Mouse (Mus musculus): Measurements from ENCODE around the gene 1700018F24Rik. TPM values are rescaled to one million over a fixed set of nuclear protein-coding genes. Genes with fewer than 3 reads are reported as not detected.
"Not testable (repeated sequence)": the region's sequence is repeated elsewhere in the genome, so short reads cannot be mapped to it uniquely, and the experiment has no call there.

1700018F24Rik gene
- polyA plus RNA-seq, 1 experiment from 2014 or later, result not detected

- no peaks in the 10 kb centered on the region for H3K4me1 ChIP-seq
- 48% methylated on average over 4 of the region's 4 CpGs for WGBS
Measured at GRCm38 (mm10) chr5:145041628-145042027, 1.2 kb upstream of the 1700018F24Rik start.

DNA sequence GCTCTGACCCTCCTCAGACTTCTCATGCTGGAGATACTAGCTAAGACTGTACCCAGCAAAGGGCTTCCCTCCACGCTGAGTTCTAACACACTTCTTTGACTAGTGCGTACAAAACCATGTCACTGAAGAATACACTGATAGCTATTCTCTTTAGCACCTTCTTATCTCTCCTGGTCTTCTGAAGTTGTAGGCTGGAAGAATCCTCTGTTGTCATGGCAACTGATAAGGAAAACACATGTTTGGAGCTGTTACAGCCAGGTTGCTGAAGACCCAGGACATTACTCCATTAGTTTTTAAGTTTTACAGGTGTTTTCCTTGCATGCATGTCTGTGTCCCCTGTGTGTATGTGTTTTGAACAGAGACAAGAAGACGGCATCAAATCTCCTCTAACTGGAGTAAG lies 11.4 kb downstream of the 1700018F24Rik start:
- H3K27me3 ChIP-seq; H3K36me3 ChIP-seq; ATAC-seq (ENCODE audit: insufficient number of reproducible peaks, insufficient read depth, low FRiP score, low TSS enrichment); H3K4me3 ChIP-seq; H3K27ac ChIP-seq; H3K9ac ChIP-seq; H3K4me1 ChIP-seq; H3K9me3 ChIP-seq; H3K4me2 ChIP-seq (replicated peaks): not testable (repeated sequence)
- WGBS, result 83% methylated on average over 3 of the region's 3 CpGs

More at GRCm38 (mm10) chr5:145041628-145042027, 1.2 kb upstream of the 1700018F24Rik start:
- Histone ChIP-seq H3K36me3 (no peaks in the 10 kb centered on the region), H3K27me3 (no peaks in the 10 kb centered on the region), H3K4me2 (replicated peaks) (no peak overlapping the region), H3K9me3 (no peaks in the 10 kb centered on the region), H3K4me3 (no peak overlapping the region), H3K27ac (no peak overlapping the region), H3K9ac (no peak overlapping the region)
- no peak for ATAC-seq (ENCODE audit: insufficient number of reproducible peaks, insufficient read depth, low FRiP score, low TSS enrichment)

DNA sequence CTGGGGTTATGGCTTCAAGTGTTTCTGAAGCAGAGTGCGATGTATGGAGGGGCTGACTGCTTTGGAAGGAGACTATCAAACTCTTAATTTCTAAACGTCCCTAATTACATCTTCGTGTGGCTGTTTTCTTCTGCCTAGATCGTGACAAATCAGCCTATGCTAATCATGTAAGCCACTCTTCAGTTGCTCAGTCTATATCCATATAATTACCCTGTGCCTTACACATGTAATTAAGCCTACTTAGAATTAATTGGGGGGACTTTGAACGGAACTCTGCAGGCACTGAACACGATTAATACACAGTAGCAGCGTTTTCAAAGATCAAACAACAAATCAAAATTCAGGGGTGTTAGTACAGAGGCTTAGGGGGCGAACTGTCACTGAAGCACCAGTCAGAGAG lies 15.1 kb downstream of the 1700018F24Rik start:
- Histone ChIP-seq H3K4me3 (no peak overlapping the region), H3K27me3 (0 out of 2 replicates have a peak, but pooled peaks cover 2% of the 10 kb centered on the region), H3K4me1 (no peaks in the 10 kb centered on the region), H3K9me3 (no peaks in the 10 kb centered on the region), H3K4me2 (replicated peaks) (no peak overlapping the region), H3K9ac (no peak overlapping the region), H3K27ac (no peak overlapping the region), H3K36me3 (no peaks in the 10 kb centered on the region)
- WGBS, result 77% methylated on average over 8 of the region's 8 CpGs
- no peak for ATAC-seq (ENCODE audit: insufficient number of reproducible peaks, insufficient read depth, low FRiP score, low TSS enrichment)

DNA sequence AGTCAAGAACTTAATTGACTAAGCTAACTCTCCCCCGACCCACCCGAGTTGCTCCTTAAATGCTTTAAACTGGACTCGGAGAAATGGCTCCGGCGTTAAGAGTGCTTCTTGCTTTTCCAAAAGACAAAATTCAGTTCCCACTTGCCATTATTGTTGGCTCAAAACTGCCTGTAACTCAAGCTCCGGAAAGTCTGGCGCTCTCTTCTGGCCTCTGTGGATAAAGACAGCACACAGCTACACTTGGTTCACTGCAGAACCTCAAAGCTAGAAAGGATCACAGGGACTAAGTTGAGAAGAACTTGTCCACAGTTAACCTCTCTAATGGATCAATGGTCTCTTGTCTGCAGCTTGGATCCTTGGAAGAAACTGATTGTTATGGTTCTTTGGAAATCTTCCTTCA lies 15.9 kb downstream of the 1700018F24Rik start:
- H3K4me1 ChIP-seq, result no peaks in the 10 kb centered on the region
- no peaks in the 10 kb centered on the region for H3K9me3 ChIP-seq
- no peak overlapping the region for H3K4me3 ChIP-seq
- no peak for ATAC-seq (ENCODE audit: insufficient number of reproducible peaks, insufficient read depth, low FRiP score, low TSS enrichment)
- no peak overlapping the region for H3K4me2 ChIP-seq (replicated peaks)
- no peaks in the 10 kb centered on the region for H3K27me3 ChIP-seq
- H3K36me3 ChIP-seq, result no peaks in the 10 kb centered on the region
- no peak overlapping the region for H3K9ac ChIP-seq
- no peak overlapping the region for H3K27ac ChIP-seq
- WGBS, result 89% methylated on average over 7 of the region's 7 CpGs

DNA sequence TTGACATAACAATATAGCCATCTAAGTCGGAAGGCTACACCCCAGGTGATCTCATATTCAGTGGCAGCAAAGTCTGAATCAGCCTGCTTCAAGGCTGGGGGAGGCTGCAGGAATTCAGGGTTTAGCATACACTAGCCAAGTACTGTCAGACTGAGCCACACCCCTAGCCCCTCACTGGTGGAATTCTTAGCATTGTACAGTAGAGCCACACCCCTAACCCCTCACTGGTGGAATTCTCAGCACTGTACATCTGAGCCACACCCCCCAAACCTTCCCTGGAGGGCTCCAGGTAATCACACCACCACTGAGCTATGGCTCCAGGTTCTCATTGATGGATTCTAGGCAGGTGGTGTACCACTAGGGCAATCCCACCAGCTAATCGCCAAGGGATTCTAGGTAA lies 16.7 kb downstream of the 1700018F24Rik start:
- WGBS, result 62% methylated on average over 2 of the region's 2 CpGs
- no peak overlapping the region for H3K4me3 ChIP-seq
- H3K9me3 ChIP-seq, result no peaks in the 10 kb centered on the region
- H3K36me3 ChIP-seq, result no peaks in the 10 kb centered on the region
- H3K9ac ChIP-seq, result no peak overlapping the region
- no peaks in the 10 kb centered on the region for H3K4me1 ChIP-seq
- H3K4me2 ChIP-seq (replicated peaks), result no peak overlapping the region
- H3K27me3 ChIP-seq, result no peaks in the 10 kb centered on the region
- H3K27ac ChIP-seq, result no peak overlapping the region
- no peak for ATAC-seq (ENCODE audit: insufficient number of reproducible peaks, insufficient read depth, low FRiP score, low TSS enrichment)

GRCm38 (mm10) chr5:145064765-145065340 lies 22.1 kb downstream of the 1700018F24Rik start:
- no peak for ATAC-seq (ENCODE audit: insufficient number of reproducible peaks, insufficient read depth, low FRiP score, low TSS enrichment)
- H3K4me3 ChIP-seq, result no peak overlapping the region
- H3K27ac ChIP-seq, result no peak overlapping the region
- H3K27me3 ChIP-seq, result no peaks in the 10 kb centered on the region
- 92% methylated on average over 1 of the region's 1 CpGs for WGBS
- H3K4me2 ChIP-seq (replicated peaks), result no peak overlapping the region
- H3K4me1 ChIP-seq, result no peaks in the 10 kb centered on the region
- H3K36me3 ChIP-seq, result no peaks in the 10 kb centered on the region
- no peaks in the 10 kb centered on the region for H3K9me3 ChIP-seq
- no peak overlapping the region for H3K9ac ChIP-seq

DNA sequence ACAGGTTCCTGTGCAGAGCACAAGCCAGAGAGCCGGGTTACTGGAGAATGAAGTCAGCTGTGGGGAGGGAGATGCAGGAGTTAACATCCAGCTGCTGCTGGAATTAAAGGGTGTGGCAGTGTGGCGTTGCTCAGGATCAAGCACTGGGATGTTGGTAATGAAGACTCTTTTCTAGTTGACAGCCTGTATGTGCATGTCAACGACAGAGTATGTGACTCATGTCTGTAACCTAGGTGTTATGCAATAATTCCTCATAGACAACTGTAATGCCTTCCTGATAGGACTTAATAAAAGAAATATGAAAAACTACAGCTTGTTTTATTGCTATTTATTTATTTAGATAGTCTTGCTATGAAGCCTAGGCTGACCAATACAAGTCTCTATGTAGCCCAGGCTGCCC lies 26.1 kb downstream of the 1700018F24Rik start:
- WGBS, result 53% methylated on average over 3 of the region's 3 CpGs
- no peaks in the 10 kb centered on the region for H3K36me3 ChIP-seq
- no peak overlapping the region for H3K9ac ChIP-seq
- H3K9me3 ChIP-seq, result no peaks in the 10 kb centered on the region
- H3K4me1 ChIP-seq, result no peaks in the 10 kb centered on the region
- H3K4me3 ChIP-seq, result no peak overlapping the region
- no peaks in the 10 kb centered on the region for H3K27me3 ChIP-seq
- no peak overlapping the region for H3K27ac ChIP-seq
- H3K4me2 ChIP-seq (replicated peaks), result no peak overlapping the region
- ATAC-seq (ENCODE audit: insufficient number of reproducible peaks, insufficient read depth, low FRiP score, low TSS enrichment), result no peak

- Histone ChIP-seq H3K9ac (no peak overlapping the region), H3K4me1 (no peaks in the 10 kb centered on the region), H3K4me3 (no peak overlapping the region), H3K27ac (no peak overlapping the region), H3K27me3 (no peaks in the 10 kb centered on the region), H3K36me3 (no peaks in the 10 kb centered on the region), H3K4me2 (replicated peaks) (no peak overlapping the region), H3K9me3 (no peaks in the 10 kb centered on the region)
- WGBS, result 3% methylated on average over 5 of the region's 5 CpGs
- ATAC-seq (ENCODE audit: insufficient number of reproducible peaks, insufficient read depth, low FRiP score, low TSS enrichment), result 0 out of 2 replicates have a peak, but pooled peaks have one; percentile 47
Measured at GRCm38 (mm10) chr5:145069707-145070106, 26.9 kb downstream of the 1700018F24Rik start.

GRCm38 (mm10) chr5:145071342-145071741 lies 28.6 kb downstream of the 1700018F24Rik start:
- WGBS, result 55% methylated on average over 6 of the region's 6 CpGs
- no peak overlapping the region for H3K9ac ChIP-seq
- H3K4me1 ChIP-seq, result no peaks in the 10 kb centered on the region
- H3K36me3 ChIP-seq, result no peaks in the 10 kb centered on the region
- H3K9me3 ChIP-seq, result no peaks in the 10 kb centered on the region
- H3K4me2 ChIP-seq (replicated peaks), result no peak overlapping the region
- no peak overlapping the region for H3K4me3 ChIP-seq
- ATAC-seq (ENCODE audit: insufficient number of reproducible peaks, insufficient read depth, low FRiP score, low TSS enrichment), result no peak
- H3K27ac ChIP-seq, result no peak overlapping the region
- H3K27me3 ChIP-seq, result no peaks in the 10 kb centered on the region

DNA sequence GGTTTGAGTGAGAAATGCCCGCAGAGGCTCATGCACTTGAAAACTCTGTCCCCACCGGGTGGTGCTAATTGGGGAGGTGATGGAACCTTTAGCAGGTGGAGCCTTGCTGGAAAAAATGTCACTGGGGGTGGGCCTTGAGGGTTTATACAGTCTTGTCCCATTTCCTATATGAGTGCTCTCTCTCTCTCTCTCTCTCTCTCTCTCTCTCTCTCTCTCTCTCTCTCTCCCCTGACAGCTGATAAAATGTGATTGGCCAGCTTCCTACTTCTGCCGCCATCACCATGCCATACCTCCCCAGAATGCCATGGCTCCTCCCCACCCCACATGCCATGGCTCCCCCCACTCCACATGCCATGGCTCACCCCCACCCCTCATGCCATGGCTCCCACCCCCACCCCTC lies 32.3 kb downstream of the 1700018F24Rik start:
- no peaks in the 10 kb centered on the region for H3K9me3 ChIP-seq
- H3K9ac ChIP-seq, result no peak overlapping the region
- H3K27ac ChIP-seq, result no peak overlapping the region
- no peaks in the 10 kb centered on the region for H3K4me1 ChIP-seq
- 69% methylated on average over 3 of the region's 3 CpGs for WGBS
- no peaks in the 10 kb centered on the region for H3K27me3 ChIP-seq
- no peak overlapping the region for H3K4me3 ChIP-seq
- no peak for ATAC-seq (ENCODE audit: insufficient number of reproducible peaks, insufficient read depth, low FRiP score, low TSS enrichment)
- no peaks in the 10 kb centered on the region for H3K36me3 ChIP-seq
- H3K4me2 ChIP-seq (replicated peaks), result no peak overlapping the region

GRCm38 (mm10) chr5:145081866-145082613 lies 39.2 kb downstream of the 1700018F24Rik start:
- H3K4me2 ChIP-seq (replicated peaks), result no peak overlapping the region
- H3K27ac ChIP-seq, result no peak overlapping the region
- ATAC-seq (ENCODE audit: insufficient number of reproducible peaks, insufficient read depth, low FRiP score, low TSS enrichment), result no peak
- no peaks in the 10 kb centered on the region; the same call in 1 of the 2 replicates for H3K9me3 ChIP-seq
- no peak overlapping the region for H3K4me3 ChIP-seq
- 87% methylated on average over 10 of the region's 10 CpGs for WGBS
- peaks cover 9% of the 10 kb centered on the region for H3K4me1 ChIP-seq
- H3K27me3 ChIP-seq, result no peaks in the 10 kb centered on the region
- H3K9ac ChIP-seq, result no peak overlapping the region
- no peaks in the 10 kb centered on the region for H3K36me3 ChIP-seq

GRCm38 (mm10) chr5:145083201-145083600 lies 40.4 kb downstream of the 1700018F24Rik start:
- H3K27me3 ChIP-seq; H3K9me3 ChIP-seq; ATAC-seq (ENCODE audit: insufficient number of reproducible peaks, insufficient read depth, low FRiP score, low TSS enrichment); H3K36me3 ChIP-seq; H3K4me1 ChIP-seq: not testable (repeated sequence)
- Histone ChIP-seq H3K4me3 (peak overlapping the region; percentile 75), H3K27ac (peak overlapping the region; percentile 70), H3K4me2 (replicated peaks) (peak overlapping the region; percentile 68), H3K9ac (peak overlapping the region; percentile 72)
- 55% methylated on average over 6 of the region's 6 CpGs for WGBS
